Mouse (Mus musculus) stomach, postnatal 0 days (tissue): ENCODE measurements around the gene Shisa8. TPM values are rescaled to one million over a fixed set of nuclear protein-coding genes. Genes with fewer than 3 reads are reported as not detected.

Source experiments
- ATAC-seq: fragments of 200-750 bp; cut with Nextera tagmentation; 2 replicates; pipeline ENCODE4 v1.8.0; 2017; ENCODE audit not compliant: low FRiP score, low TSS enrichment
- DNase-seq: peaks from one replicate; pipeline ENCODE4 v3.0.0-alpha.2; 2016; ENCODE audit warnings: low spot score
- H3K27ac ChIP-seq: fragments of 300-500 bp; sonication (generic); replicated peaks from 2 replicates; pipeline ENCODE4 v1.5.1; 2014; ENCODE audit warnings: mild to moderate bottlenecking, control low read depth
- H3K27me3 ChIP-seq: fragments of 300-500 bp; sonication (generic); 2 replicates; pipeline ENCODE4 v1.6.1; 2014; ENCODE audit warnings: low read length; ENCODE audit not compliant: control insufficient read depth, insufficient read depth
- H3K36me3 ChIP-seq: fragments of 300-500 bp; sonication (generic); 2 replicates; pipeline ENCODE4 v1.6.1; 2014; ENCODE audit warnings: low read length, mixed read lengths; ENCODE audit not compliant: control insufficient read depth, insufficient read depth
- H3K4me1 ChIP-seq: fragments of 300-500 bp; sonication (generic); replicated peaks from 2 replicates; pipeline ENCODE4 v1.6.1; 2014; ENCODE audit warnings: antibody characterized with exemption; ENCODE audit not compliant: control insufficient read depth, insufficient read depth
- H3K4me2 ChIP-seq: fragments of 300-500 bp; sonication (generic); replicated peaks from 2 replicates; pipeline ENCODE4 v1.6.1; 2014; ENCODE audit warnings: low read depth, mild to moderate bottlenecking, control low read depth, moderate library complexity
- H3K4me3 ChIP-seq: fragments of 300-500 bp; sonication (generic); 2 replicates; pipeline ENCODE4 v1.5.1; 2014; ENCODE audit warnings: low read depth, low read length, control low read depth
- H3K9ac ChIP-seq: fragments of 300-500 bp; sonication (generic); 2 replicates; pipeline ENCODE4 v1.6.1; 2014; ENCODE audit warnings: mild to moderate bottlenecking, low read length, control low read depth, mixed read lengths
- H3K9me3 ChIP-seq: fragments of 300-500 bp; sonication (generic); 2 replicates; pipeline ENCODE4 v1.6.1; 2016; ENCODE audit warnings: low read length; ENCODE audit not compliant: control insufficient read depth
- CTCF ChIP-seq: IDR thresholded peaks from 2 replicates; pipeline ENCODE4 v1.5.1; 2016; ENCODE audit warnings: antibody characterized with exemption, low read depth, mild to moderate bottlenecking, moderate library complexity
- EP300 ChIP-seq: optimal IDR thresholded peaks from 2 replicates; pipeline ENCODE3; 2016; ENCODE audit warnings: antibody characterized with exemption
- WGBS: fragments of 180-500 bp; shearing (Covaris S2); extraction: QIAGEN DNeasy Blood & Tissue Kit; methylation state at CpG from one replicate; pipeline ENCODE4 v1.1.7; 2014; 5-methylcytosine and 5-hydroxymethylcytosine counted together
- polyA plus RNA-seq: library from polyadenylated mRNA; unstranded; fragments of >200 nt; fragmentation: Nextera tagmentation; extraction: Ambion mirVana; gene quantifications from 2 replicates; pipeline ENCODE4 v1.2.1, GENCODE M21; 2015

The Shisa8 gene
- polyA plus RNA-seq, 1 experiment from 2014 or later: 0.06 TPM

- no peak for TF ChIP-seq EP300
- no peak for TF ChIP-seq CTCF
- no peaks in the 10 kb centered on the region for H3K36me3 ChIP-seq
- H3K4me2 ChIP-seq: no peak overlapping the region
- no peak overlapping the region for H3K9ac ChIP-seq
- WGBS: 87% methylated on average over 5 of the region's 5 CpGs
- ATAC-seq (no peak), DNase-seq (no peak)
- no peak overlapping the region for H3K4me3 ChIP-seq
- H3K4me1 ChIP-seq: no peaks in the 10 kb centered on the region
- no peaks in the 10 kb centered on the region for H3K27me3 ChIP-seq
- no peak overlapping the region for H3K27ac ChIP-seq
- H3K9me3 ChIP-seq: no peaks in the 10 kb centered on the region
These were observed 13.2 kb upstream of the Shisa8 start for GRCm38 (mm10) chr15:82225769-82226168.

GRCm38 (mm10) chr15:82224602-82225215 lies 12.1 kb upstream of the Shisa8 start:
- no peaks in the 10 kb centered on the region for H3K36me3 ChIP-seq
- no peak overlapping the region for H3K9ac ChIP-seq
- WGBS: 41% methylated on average over 7 of the region's 7 CpGs
- TF ChIP-seq CTCF (no peak), EP300 (no peak)
- H3K4me2 ChIP-seq: peak overlapping the region; percentile 63
- no peak overlapping the region for H3K27ac ChIP-seq
- H3K4me1 ChIP-seq: no peaks in the 10 kb centered on the region
- H3K9me3 ChIP-seq: no peaks in the 10 kb centered on the region
- H3K4me3 ChIP-seq: peak overlapping the region; percentile 33; the same call in 1 of the 2 replicates
- DNase-seq (no peak), ATAC-seq (no peak)
- H3K27me3 ChIP-seq: no peaks in the 10 kb centered on the region

GRCm38 (mm10) chr15:82223657-82224601 lies 11.3 kb upstream of the Shisa8 start, which contains the start of gene Tnfrsf13c:
Gene Tnfrsf13c, minus strand, starts transcription at chr15:82224369.
- no peak for TF ChIP-seq EP300
- TF ChIP-seq CTCF: no peak
- 1% methylated on average over 41 of the region's 44 CpGs for WGBS
- ATAC-seq (no peak), DNase-seq (peak; percentile 37)
- no peaks in the 10 kb centered on the region for H3K4me1 ChIP-seq
- peak within 1 kb of the TSS; percentile 63 for H3K4me2 ChIP-seq
- H3K36me3 ChIP-seq: no peaks in the 10 kb centered on the region
- H3K9ac ChIP-seq: peak within 1 kb of the TSS; percentile 35; the same call in 1 of the 2 replicates
- H3K9me3 ChIP-seq: no peaks in the 10 kb centered on the region
- no peaks in the 10 kb centered on the region for H3K27me3 ChIP-seq
- H3K27ac ChIP-seq: no peak within 1 kb of the TSS
- H3K4me3 ChIP-seq: peak within 1 kb of the TSS; percentile 33

GRCm38 (mm10) chr15:82223251-82223650 lies 10.6 kb upstream of the Shisa8 start:
- WGBS: 52% methylated on average over 7 of the region's 7 CpGs
- H3K27me3 ChIP-seq: no peaks in the 10 kb centered on the region
- H3K9me3 ChIP-seq: no peaks in the 10 kb centered on the region
- H3K36me3 ChIP-seq: no peaks in the 10 kb centered on the region
- ATAC-seq (no peak), DNase-seq (no peak)
- TF ChIP-seq CTCF (no peak), EP300 (no peak)
- H3K4me2 ChIP-seq: no peak overlapping the region
- H3K4me3 ChIP-seq: no peak overlapping the region
- no peak overlapping the region for H3K9ac ChIP-seq
- no peak overlapping the region for H3K27ac ChIP-seq
- no peaks in the 10 kb centered on the region for H3K4me1 ChIP-seq

- Histone ChIP-seq H3K4me3 (no peak overlapping the region), H3K4me1 (no peaks in the 10 kb centered on the region), H3K4me2 (no peak overlapping the region), H3K9ac (no peak overlapping the region), H3K27ac (no peak overlapping the region), H3K9me3 (no peaks in the 10 kb centered on the region), H3K36me3 (no peaks in the 10 kb centered on the region), H3K27me3 (no peaks in the 10 kb centered on the region)
- 69% methylated on average over 14 of the region's 14 CpGs for WGBS
- ATAC-seq (no peak), DNase-seq (no peak)
- TF ChIP-seq CTCF (peak; percentile 34; the same call in 1 of the 2 replicates), EP300 (no peak)
These were observed 8.7 kb upstream of the Shisa8 start for GRCm38 (mm10) chr15:82221104-82221860.
